In genomic region chr2:108446598-108446997, GRCm38 (mm10) we compare ENCODE assay signal across 19 mouse cellular contexts.
"Had no signal": no experiment of that assay in that cellular context is flagged by ENCODE, and none has a peak within 500 bp of the region (broad histone marks: within the 10 kb centered on the region; RNA-seq: fewer than 3 reads in every experiment).

No protein-coding gene starts in this region.

- H3K4me3 ChIP-seq: liver, embryonic 15.5 days; lung, embryonic 15.5 days; megakaryocyte, embryonic 14.5 days; midbrain, embryonic 13.5 days; midbrain, embryonic 15.5 days; neural tube, embryonic 13.5 days; neural tube, embryonic 15.5 days; stomach, embryonic 15.5 days had no signal

- ATAC-seq: liver, postnatal 0 days; lung, postnatal 0 days; midbrain, embryonic 13.5 days; midbrain, embryonic 15.5 days had no signal

- H3K4me2 ChIP-seq: liver, embryonic 15.5 days; lung, embryonic 15.5 days; midbrain, embryonic 11.5 days; midbrain, embryonic 13.5 days; midbrain, embryonic 15.5 days; neural tube, embryonic 13.5 days; neural tube, embryonic 15.5 days; stomach, embryonic 15.5 days had no signal

- H3K9me3 ChIP-seq: liver, embryonic 15.5 days; lung, embryonic 15.5 days; midbrain, embryonic 13.5 days; midbrain, embryonic 15.5 days; neural tube, embryonic 13.5 days; neural tube, embryonic 15.5 days; stomach, embryonic 15.5 days had no signal

- H3K4me1 ChIP-seq: liver, embryonic 15.5 days; lung, embryonic 15.5 days; megakaryocyte, embryonic 14.5 days; midbrain, embryonic 13.5 days; midbrain, embryonic 15.5 days; neural tube, embryonic 13.5 days; neural tube, embryonic 15.5 days; stomach, embryonic 15.5 days had no signal

- H3K27me3 ChIP-seq: liver, embryonic 15.5 days; lung, embryonic 15.5 days; megakaryocyte, embryonic 14.5 days; midbrain, embryonic 13.5 days; midbrain, embryonic 15.5 days; neural tube, embryonic 13.5 days; neural tube, embryonic 15.5 days; stomach, embryonic 15.5 days had no signal

- H3K36me3 ChIP-seq: liver, embryonic 15.5 days; lung, embryonic 15.5 days; midbrain, embryonic 13.5 days; midbrain, embryonic 15.5 days; neural tube, embryonic 13.5 days; neural tube, embryonic 15.5 days; stomach, embryonic 15.5 days had no signal

- H3K27ac ChIP-seq: liver, embryonic 15.5 days; lung, embryonic 15.5 days; macrophage; midbrain, embryonic 13.5 days; midbrain, embryonic 15.5 days; neural tube, embryonic 13.5 days; neural tube, embryonic 15.5 days; stomach, embryonic 15.5 days; stomach, postnatal 0 days had no signal

- DNase-seq: liver, postnatal 0 days; lung, adult 2 months; lung, postnatal 14 days; lung, postnatal 36 days; right cerebral cortex, postnatal 14 days; thymus, adult 2 months; thymus, postnatal 36 days had no signal

- H3K9ac ChIP-seq: liver, embryonic 15.5 days; liver, postnatal 0 days; lung, embryonic 15.5 days; midbrain, embryonic 13.5 days; midbrain, embryonic 15.5 days; neural tube, embryonic 13.5 days; neural tube, embryonic 15.5 days; stomach, embryonic 15.5 days had no signal
